In the genomic region with DNA sequence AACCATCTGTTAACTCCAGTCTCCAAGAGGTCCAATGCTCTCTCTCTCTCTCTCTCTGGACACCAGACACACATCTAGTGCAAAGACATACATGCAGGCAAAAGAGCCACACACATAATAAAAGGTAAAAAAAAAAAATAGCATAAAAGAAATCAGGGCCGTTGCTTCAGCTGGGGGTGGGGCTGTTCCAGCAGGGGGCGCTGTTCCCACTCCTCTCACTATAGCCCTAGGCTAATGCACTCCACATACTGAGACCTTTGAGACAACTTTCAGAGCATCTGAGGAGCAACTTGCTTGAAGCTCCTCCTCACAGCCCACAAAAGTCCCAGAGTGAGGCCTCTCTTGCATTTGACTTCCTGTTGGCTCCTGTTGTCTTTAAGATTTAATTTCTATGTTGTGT, we compare ENCODE assay signal across 8 mouse cellular contexts. TPM values are rescaled to one million over a fixed set of nuclear protein-coding genes. Genes with fewer than 3 reads are reported as not detected.
DNase-seq lines count a peak whose midpoint lies in the region; ATAC-seq and TF ChIP-seq lines count a peak whose summit lies in the region.

No protein-coding gene starts in this region.

- TF ChIP-seq POLR2A in cerebellum, adult 2 months (IDR thresholded peaks at IDR 0.05; ENCODE audit: borderline replicate concordance, insufficient read depth, low read length), result no peak

- no peak for ATAC-seq in heart, postnatal 0 days (ENCODE audit: insufficient read depth, low read depth)

- no peak overlapping the region for H3K4me3 ChIP-seq in cerebellum, adult 2 months (replicated peaks; ENCODE audit: insufficient read depth, low read depth, low read length)
- H3K4me3 ChIP-seq in heart, postnatal 0 days (ENCODE audit: low read depth, low read length), result peak overlapping the region; percentile 61

- no peaks in the 10 kb centered on the region for H3K9me3 ChIP-seq in heart, postnatal 0 days (replicated peaks; ENCODE audit: control insufficient read depth, low read length)

- WGBS in cerebellum, adult 2 months, result 12% methylated on average over 2 of the region's 2 CpGs
- WGBS in heart, postnatal 0 days, result 32% methylated on average over 2 of the region's 2 CpGs

- H3K27ac ChIP-seq in cerebellum, adult 2 months (ENCODE audit: insufficient read depth, low read length), result no peak overlapping the region
- peak overlapping the region; percentile 99 for H3K27ac ChIP-seq in heart, postnatal 0 days (ENCODE audit: low read depth)

- intact Hi-C loops in left cerebral cortex, postnatal 4 days (cut with DNase I), result no loop called here

- TF ChIP-seq CTCF in cerebellum, adult 2 months (IDR thresholded peaks at IDR 0.05; ENCODE audit: borderline replicate concordance, insufficient read depth, low read depth, low read length), result peak; percentile 53; the same call in 1 of the 2 replicates
- peak; percentile 53 for TF ChIP-seq CTCF in heart, postnatal 0 days (IDR thresholded peaks at IDR 0.05; ENCODE audit: low read depth)

- H3K36me3 ChIP-seq in heart, postnatal 0 days (replicated peaks; ENCODE audit: control insufficient read depth, insufficient read depth, low read length), result peaks cover 43% of the 10 kb centered on the region

- TF ChIP-seq EP300 in heart, postnatal 0 days (IDR thresholded peaks at IDR 0.05; ENCODE audit: low read depth), result no peak; the same call in 1 of the 2 replicates

- DNase-seq in cerebellum, adult 2 months, result no peak
- no peak for DNase-seq in cerebellum, adult 9-11 months
- peak; percentile 43 for DNase-seq in left cerebral cortex, postnatal 4 days
- no peak for DNase-seq in left cerebral cortex, adult 8-10 months (ENCODE audit: low spot score in 2 of 2)
- peak; percentile 33 for DNase-seq in NIH3T3 (ENCODE audit: low read depth)
- DNase-seq in heart, postnatal 0 days (ENCODE audit: low spot score), result peak; percentile 52
- peak; percentile 54 for DNase-seq in retina, postnatal 1 day
- DNase-seq in layer of hippocampus, adult 8-10 months (ENCODE audit: low spot score in 2 of 2), result no peak

- peaks cover 6% of the 10 kb centered on the region; the same call in 1 of the 2 replicates for H3K4me1 ChIP-seq in cerebellum, adult 2 months (ENCODE audit: control insufficient read depth, insufficient read depth, low read length)
- no peaks in the 10 kb centered on the region for H3K4me1 ChIP-seq in heart, postnatal 0 days (ENCODE audit: control insufficient read depth, insufficient read depth)

- H3K27me3 ChIP-seq in cerebellum, adult 2 months (ENCODE audit: control insufficient read depth, insufficient read depth, low read length), result no peaks in the 10 kb centered on the region
- H3K27me3 ChIP-seq in heart, postnatal 0 days (ENCODE audit: control insufficient read depth, insufficient read depth, low read length), result no peaks in the 10 kb centered on the region

- H3K9ac ChIP-seq in heart, postnatal 0 days (replicated peaks; ENCODE audit: low read depth, low read length), result peak overlapping the region; percentile 90

- H3K4me2 ChIP-seq in heart, postnatal 0 days (ENCODE audit: low read depth, low read length), result peak overlapping the region; percentile 68

RNA-seq across cellular contexts. Expression of gene Myl2, which starts 3.5 kb away (rescaled TPM):
- 0.92 and 1.6 TPM in 2 replicates for polyA plus RNA-seq in cerebellum, adult 2 months (2012; rRNA removed)
- total RNA-seq in left cerebral cortex, postnatal 4 days (2021), result not detected
- total RNA-seq in left cerebral cortex, adult 8-10 months (2022), result 1 to 10 TPM; 2.4 to 9.2 (median 3.9) TPM
- 7,568 and 8,637 TPM in 2 replicates for total RNA-seq in heart, postnatal 0 days (2014; rRNA removed; ENCODE audit: low replicate concordance)
- 15,488 and 15,525 TPM in 2 replicates for polyA plus RNA-seq in heart, postnatal 0 days (2015; fragmentation: Nextera tagmentation; extraction: Ambion mirVana)
- total RNA-seq in layer of hippocampus, adult 8-10 months (2022), result 1 to 10 TPM in 3 of 4 experiments, under 1 TPM in 1; 0.80 to 4.7 (median 2.9) TPM

RNA-seq across cellular contexts. Expression of gene Ccdc63, which starts 36.4 kb away (rescaled TPM):
- polyA plus RNA-seq in cerebellum, adult 2 months (2012; rRNA removed), result 9.3 and 11.9 TPM in 2 replicates
- 1 to 10 TPM in 1 of 2 experiments, not detected in 1; 1.2 TPM for total RNA-seq in left cerebral cortex, postnatal 4 days (2021)
- total RNA-seq in left cerebral cortex, adult 8-10 months (2022), result 1 to 10 TPM in 1 of 4 experiments, under 1 TPM in 3; 0.53 to 1.4 (median 0.68) TPM
- not detected in 2 replicates for total RNA-seq in heart, postnatal 0 days (2014; rRNA removed; ENCODE audit: low replicate concordance)
- polyA plus RNA-seq in heart, postnatal 0 days (2015; fragmentation: Nextera tagmentation; extraction: Ambion mirVana), result 0.26 and 0.27 TPM in 2 replicates
- total RNA-seq in layer of hippocampus, adult 8-10 months (2022), result 1 to 10 TPM in 1 of 4 experiments, under 1 TPM in 3; 0.29 to 1.7 (median 0.48) TPM

RNA-seq across cellular contexts. Expression of gene Ppp1cc, which starts 53.9 kb away (rescaled TPM):
- 410 and 458 TPM in 2 replicates for polyA plus RNA-seq in cerebellum, adult 2 months (2012; rRNA removed)
- 100 to 1,000 TPM; 212 to 227 TPM for total RNA-seq in left cerebral cortex, postnatal 4 days (2021)
- 100 to 1,000 TPM; 197 to 231 (median 211) TPM for total RNA-seq in left cerebral cortex, adult 8-10 months (2022)
- 199 and 295 TPM in 2 replicates for total RNA-seq in heart, postnatal 0 days (2014; rRNA removed; ENCODE audit: low replicate concordance)
- polyA plus RNA-seq in heart, postnatal 0 days (2015; fragmentation: Nextera tagmentation; extraction: Ambion mirVana), result 146 and 157 TPM in 2 replicates
- total RNA-seq in layer of hippocampus, adult 8-10 months (2022), result 100 to 1,000 TPM; 165 to 238 (median 203) TPM

RNA-seq across cellular contexts. Expression of gene Cux2, which starts 54.3 kb away (rescaled TPM):
- 31.9 and 36.7 TPM in 2 replicates for polyA plus RNA-seq in cerebellum, adult 2 months (2012; rRNA removed)
- 100 to 1,000 TPM; 182 to 239 TPM for total RNA-seq in left cerebral cortex, postnatal 4 days (2021)
- total RNA-seq in left cerebral cortex, adult 8-10 months (2022), result 100 to 1,000 TPM; 150 to 185 (median 160) TPM
- 3.3 and 9.5 TPM in 2 replicates for total RNA-seq in heart, postnatal 0 days (2014; rRNA removed; ENCODE audit: low replicate concordance)
- 1.3 and 1.4 TPM in 2 replicates for polyA plus RNA-seq in heart, postnatal 0 days (2015; fragmentation: Nextera tagmentation; extraction: Ambion mirVana)
- 10 to 100 TPM; 41.0 to 48.6 (median 45.2) TPM for total RNA-seq in layer of hippocampus, adult 8-10 months (2022)

Comparison
In these comparisons a context has a peak if more than half of its experiments do, and no peak if none do; other contexts are left out.
1. DNase-seq: peak in left cerebral cortex, postnatal 4 days (single experiment), NIH3T3 (single experiment), heart, postnatal 0 days (single experiment) and retina, postnatal 1 day (single experiment); none in cerebellum, adult 2 months (0 of 2), cerebellum, adult 9-11 months (single experiment), left cerebral cortex, adult 8-10 months (0 of 2) and layer of hippocampus, adult 8-10 months (0 of 2).
2. RNA of gene Myl2, which starts 3.5 kb away (total RNA-seq): 7,568 to 8,637 TPM in heart, postnatal 0 days; 2.4 to 9.2 TPM in left cerebral cortex, adult 8-10 months, 0.80 to 4.7 TPM in layer of hippocampus, adult 8-10 months and not detected in left cerebral cortex, postnatal 4 days; every median in the first group is over 100 times any median in the second.